Mouse (Mus musculus) ES-E14 (cell line): ENCODE measurements around the gene Mcts2.

Experiments
- ZC3H11A ChIP-seq: IDR thresholded peaks from 2 replicates; pipeline ENCODE4 v1.6.1; 2012; ENCODE audit warnings: low read depth, mild to moderate bottlenecking, inconsistent platforms, low read length, borderline replicate concordance
- ZNF384 ChIP-seq: IDR thresholded peaks from 2 replicates; pipeline ENCODE4 v1.6.1; 2012; ENCODE audit warnings: low read depth, low read length, inconsistent platforms

GRCm38 (mm10) chr2:152691564-152692217 is 4.9 kb downstream of the Mcts2 start:
- TF ChIP-seq ZC3H11A (no peak), ZNF384 (no peak)
